Mouse (Mus musculus): Measurements from ENCODE around the gene 2900026A02Rik. TPM values are rescaled to one million over a fixed set of nuclear protein-coding genes. Genes with fewer than 3 reads are reported as not detected.

The 2900026A02Rik gene
- polyA plus RNA-seq, 1 experiment, result not detected

GRCm38 (mm10) chr5:113090750-113091149 is 130.3 kb downstream of the 2900026A02Rik start:
- no peak for TF ChIP-seq GATA1 (IDR thresholded peaks at IDR 0.05; ENCODE audit: low read length)

- TF ChIP-seq GATA1 (IDR thresholded peaks at IDR 0.05; ENCODE audit: low read length), result no peak
Observed at GRCm38 (mm10) chr5:113090077-113090690, 130.9 kb downstream of the 2900026A02Rik start.

DNA sequence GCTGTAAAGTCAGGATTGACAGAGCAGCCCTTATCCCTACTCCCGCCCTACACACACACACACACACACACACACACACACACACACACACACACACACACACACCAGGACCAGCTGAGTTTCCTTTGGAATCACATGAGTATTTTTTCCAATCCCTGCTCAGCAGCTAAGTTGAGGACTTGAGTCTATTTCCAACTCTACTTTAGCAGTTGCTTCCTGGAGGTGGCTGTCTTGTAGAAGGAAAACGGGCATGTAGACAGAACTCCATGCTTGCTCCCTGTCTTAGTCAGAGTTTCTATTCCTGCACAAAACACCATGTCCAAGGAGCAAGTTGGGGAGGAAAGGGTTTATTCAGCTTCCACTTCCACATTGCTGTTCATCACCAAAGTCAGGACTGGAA is 133.6 kb downstream of the 2900026A02Rik start:
- no peak for TF ChIP-seq GATA1 (IDR thresholded peaks at IDR 0.05; ENCODE audit: low read length)

DNA sequence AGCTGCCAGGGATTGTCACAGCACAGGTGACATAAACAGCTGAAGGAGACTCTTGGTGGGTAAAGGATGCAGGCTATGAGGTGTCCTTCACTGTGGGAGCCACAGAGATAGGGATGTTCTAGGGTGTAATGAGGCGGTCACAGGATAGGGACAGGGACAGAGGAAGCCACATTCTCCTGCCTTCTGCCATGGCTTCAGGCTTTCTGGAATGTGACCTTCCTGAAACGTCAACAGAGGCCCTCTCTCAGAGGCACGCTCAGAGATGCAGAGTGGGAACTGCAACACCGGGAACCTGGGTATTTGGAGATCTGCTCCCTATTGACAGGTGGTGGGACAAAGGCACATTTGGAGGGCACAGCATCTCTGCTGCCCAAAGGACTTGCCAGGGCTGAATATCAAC is 134.0 kb downstream of the 2900026A02Rik start:
- TF ChIP-seq GATA1 (IDR thresholded peaks at IDR 0.05; ENCODE audit: low read length), result no peak

DNA sequence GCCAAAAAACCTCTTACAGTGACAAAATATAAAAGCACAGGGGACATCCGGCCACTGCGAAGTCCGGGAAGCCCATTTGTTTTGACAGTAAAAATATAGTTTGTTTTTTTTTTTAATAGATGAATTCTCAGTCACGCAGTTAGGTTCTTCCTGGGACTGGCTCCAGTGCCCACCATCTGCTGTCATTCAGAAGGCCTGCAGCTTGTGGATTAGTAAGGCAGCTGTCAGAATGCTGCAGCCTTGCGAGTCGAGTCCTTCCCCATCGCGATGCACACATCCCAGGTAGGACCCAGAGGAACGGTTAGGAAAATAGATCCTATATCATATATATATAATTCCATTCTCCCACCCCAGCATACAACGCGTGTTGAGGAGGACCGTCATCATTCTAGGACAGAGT is 134.6 kb downstream of the 2900026A02Rik start:
- TF ChIP-seq GATA1 (IDR thresholded peaks at IDR 0.05; ENCODE audit: low read length), result no peak

DNA sequence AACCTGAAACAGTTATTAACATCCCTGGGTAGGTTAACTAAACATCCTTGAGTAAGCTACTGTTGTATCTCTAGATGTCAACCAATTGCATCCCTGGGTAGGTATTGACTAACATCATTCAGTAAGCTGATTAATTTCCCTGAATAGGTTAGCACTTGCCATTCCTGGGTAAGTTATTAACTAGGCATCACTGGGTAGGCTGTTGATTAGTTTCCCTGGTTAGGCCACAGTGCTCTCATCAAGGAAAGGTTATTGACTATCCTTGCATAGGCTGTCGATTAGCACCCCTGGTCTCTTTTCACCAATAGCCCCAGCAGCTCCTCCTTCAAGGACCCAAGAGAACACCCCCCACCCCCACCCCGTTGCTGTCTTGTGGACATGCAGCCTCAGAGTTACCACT is 135.1 kb downstream of the 2900026A02Rik start:
- TF ChIP-seq GATA1 (IDR thresholded peaks at IDR 0.05; ENCODE audit: low read length), result no peak

- TF ChIP-seq GATA1 (IDR thresholded peaks at IDR 0.05; ENCODE audit: low read length), result no peak
Observed at GRCm38 (mm10) chr5:113084309-113084708, 136.7 kb downstream of the 2900026A02Rik start.

- TF ChIP-seq GATA1 (IDR thresholded peaks at IDR 0.05; ENCODE audit: low read length), result no peak
Observed at GRCm38 (mm10) chr5:113082356-113083168, 138.5 kb downstream of the 2900026A02Rik start.

GRCm38 (mm10) chr5:113081439-113081838 is 139.6 kb downstream of the 2900026A02Rik start, which contains the start of gene Crybb3:
Crybb3 (minus strand) TSS chr5:113081584.
- no peak for TF ChIP-seq GATA1 (IDR thresholded peaks at IDR 0.05; ENCODE audit: low read length)

- TF ChIP-seq GATA1 (IDR thresholded peaks at IDR 0.05; ENCODE audit: low read length), result no peak
Observed at GRCm38 (mm10) chr5:113081020-113081419, 140.0 kb downstream of the 2900026A02Rik start.

GRCm38 (mm10) chr5:113079783-113080182 is 141.3 kb downstream of the 2900026A02Rik start:
- no peak for TF ChIP-seq GATA1 (IDR thresholded peaks at IDR 0.05; ENCODE audit: low read length)

DNA sequence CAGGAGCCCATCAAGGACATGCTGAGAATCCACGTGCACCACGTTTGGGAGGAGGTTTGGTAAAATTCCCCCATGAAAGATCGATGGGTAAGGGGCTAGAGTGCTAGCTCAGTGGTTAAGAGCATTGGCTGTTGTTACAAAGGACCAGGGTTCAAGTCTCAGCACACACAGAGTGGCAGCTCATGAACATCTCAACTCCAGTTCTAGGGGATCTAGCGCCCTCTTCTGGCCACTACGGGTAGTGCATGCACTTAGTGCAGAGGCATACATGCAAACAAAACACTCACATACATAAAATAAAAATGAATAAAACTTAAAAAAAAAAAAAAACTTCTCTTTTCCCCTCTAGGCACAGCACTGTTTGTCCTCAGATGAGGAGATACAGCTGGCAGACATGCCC is 142.3 kb downstream of the 2900026A02Rik start:
- TF ChIP-seq GATA1 (IDR thresholded peaks at IDR 0.05; ENCODE audit: low read length), result no peak

DNA sequence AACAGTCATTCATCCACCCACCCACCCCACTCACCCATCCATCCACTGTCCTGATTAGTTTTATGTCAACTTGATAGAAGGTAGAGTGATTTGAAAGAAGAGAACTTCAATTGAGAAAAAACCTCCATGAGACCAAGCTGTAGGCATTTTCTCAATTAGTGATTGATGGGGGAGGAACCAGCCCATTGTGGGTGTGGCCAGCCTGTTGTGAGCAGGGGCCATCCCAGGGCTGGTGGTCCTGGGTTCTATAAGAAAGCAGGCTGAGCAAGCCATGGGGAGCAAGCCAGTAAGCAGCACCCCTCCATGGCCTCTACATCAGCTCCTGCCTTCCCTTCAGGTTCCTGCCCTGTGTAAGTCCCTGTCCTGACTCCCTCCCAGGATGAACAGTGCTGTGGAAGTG is 151.0 kb downstream of the 2900026A02Rik start, which contains the start of gene Crybb2:
Crybb2 (minus strand) TSS at position 101 of the 400 bp plus-strand sequence.
- no peak for TF ChIP-seq GATA1 (IDR thresholded peaks at IDR 0.05; ENCODE audit: low read length)

GRCm38 (mm10) chr5:113054308-113054707 is 166.7 kb downstream of the 2900026A02Rik start:
- TF ChIP-seq GATA1 (IDR thresholded peaks at IDR 0.05; ENCODE audit: low read length), result no peak

- TF ChIP-seq GATA1 (IDR thresholded peaks at IDR 0.05; ENCODE audit: low read length), result no peak
Observed at GRCm38 (mm10) chr5:113050581-113051185, 170.4 kb downstream of the 2900026A02Rik start.

- no peak for TF ChIP-seq GATA1 (IDR thresholded peaks at IDR 0.05; ENCODE audit: low read length)
Observed at GRCm38 (mm10) chr5:113049876-113050275, 171.2 kb downstream of the 2900026A02Rik start.
